Mouse (Mus musculus): ENCODE results near the gene 4921524J17Rik. TPM values are rescaled to one million over a fixed set of nuclear protein-coding genes. Genes with fewer than 3 reads are reported as not detected.

Gene 4921524J17Rik
- polyA plus RNA-seq, 1 experiment from 2014 or later: 21.4 TPM

DNA sequence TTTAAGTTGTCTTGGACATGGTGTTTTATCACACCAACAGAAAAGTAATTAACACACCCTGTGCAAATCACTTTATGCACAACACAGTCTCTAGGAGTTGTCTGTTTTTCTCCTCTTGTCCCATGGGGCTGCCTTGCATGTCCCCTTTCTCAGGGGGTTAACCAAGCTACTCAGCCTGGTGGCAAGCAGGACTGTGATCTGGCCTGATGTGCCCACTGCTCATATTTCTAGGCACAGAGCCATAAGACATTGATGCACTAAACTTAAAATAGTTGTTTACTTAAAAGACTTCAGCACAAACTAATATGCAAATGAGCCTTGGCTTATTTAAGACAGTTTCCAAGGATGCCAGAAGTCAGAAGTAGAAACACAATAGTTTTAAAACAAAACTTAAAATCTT lies 31.7 kb upstream of the 4921524J17Rik start:
- Histone ChIP-seq H3K4me1 (replicated peaks) (peaks cover 6% of the 10 kb centered on the region; the same call in 1 of the 2 replicates), H3K27ac (no peak overlapping the region), H3K36me3 (no peaks in the 10 kb centered on the region), H3K9ac (no peak overlapping the region), H3K4me2 (no peak overlapping the region), H3K9me3 (replicated peaks) (no peaks in the 10 kb centered on the region), H3K4me3 (replicated peaks) (no peak overlapping the region), H3K27me3 (no peaks in the 10 kb centered on the region)
- DNase-seq (no peak), ATAC-seq (ENCODE audit: low read depth) (no peak)

DNA sequence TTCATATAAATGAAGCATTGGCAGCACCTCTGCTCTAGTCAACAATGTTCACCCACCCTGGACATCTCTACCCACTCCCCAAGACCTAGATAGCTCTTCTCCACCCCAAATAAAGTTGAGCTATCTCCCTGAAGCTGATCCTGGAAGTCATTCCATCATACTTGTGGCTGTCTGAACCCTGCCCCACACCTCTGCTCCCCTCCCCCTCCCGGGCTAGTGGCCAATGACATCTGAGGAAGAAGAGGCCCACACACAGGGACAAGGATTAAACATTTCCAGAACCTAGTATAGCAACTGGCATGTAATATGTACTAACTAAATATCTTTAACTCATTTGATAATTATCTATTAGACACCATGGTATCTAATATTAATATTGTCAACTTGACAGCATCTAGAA lies 29.8 kb upstream of the 4921524J17Rik start:
- H3K27me3 ChIP-seq: no peaks in the 10 kb centered on the region
- no peak for ATAC-seq (ENCODE audit: low read depth)
- no peaks in the 10 kb centered on the region for H3K9me3 ChIP-seq (replicated peaks)
- no peak for DNase-seq
- no peak overlapping the region for H3K9ac ChIP-seq
- H3K27ac ChIP-seq: no peak overlapping the region
- peaks cover 6% of the 10 kb centered on the region for H3K4me1 ChIP-seq (replicated peaks)
- H3K36me3 ChIP-seq: no peaks in the 10 kb centered on the region
- H3K4me3 ChIP-seq (replicated peaks): no peak overlapping the region
- 57% methylated on average over 1 of the region's 1 CpGs for WGBS (ENCODE audit: insufficient replicate concordance)
- no peak overlapping the region for H3K4me2 ChIP-seq

DNA sequence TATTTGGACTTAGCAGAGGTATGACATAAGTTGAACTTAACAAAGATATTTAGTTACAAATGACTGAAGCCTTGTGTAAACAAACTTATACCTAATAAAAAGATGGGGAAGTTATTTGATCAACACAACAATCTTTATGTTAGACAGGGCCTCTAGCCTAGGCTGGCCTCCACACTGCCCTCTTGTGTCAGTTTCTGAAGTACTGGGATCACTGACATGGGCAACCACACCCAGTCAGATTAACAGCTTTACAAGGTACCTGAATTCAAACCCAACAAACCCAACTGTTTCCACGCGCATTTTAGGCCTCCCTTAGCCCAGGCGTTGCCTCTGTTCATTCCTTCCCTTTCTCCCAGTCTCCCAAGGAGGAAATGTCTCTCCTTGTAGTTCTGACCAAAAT lies 28.7 kb upstream of the 4921524J17Rik start:
- ATAC-seq (ENCODE audit: low read depth) (no peak), DNase-seq (peak; percentile 15)
- H3K9me3 ChIP-seq (replicated peaks): no peaks in the 10 kb centered on the region
- no peak overlapping the region for H3K4me3 ChIP-seq (replicated peaks)
- no peak overlapping the region for H3K27ac ChIP-seq
- no peaks in the 10 kb centered on the region for H3K27me3 ChIP-seq
- H3K4me2 ChIP-seq: no peak overlapping the region
- H3K4me1 ChIP-seq (replicated peaks): peaks cover 6% of the 10 kb centered on the region
- 64% methylated on average over 3 of the region's 3 CpGs for WGBS (ENCODE audit: insufficient replicate concordance)
- H3K9ac ChIP-seq: no peak overlapping the region
- no peaks in the 10 kb centered on the region for H3K36me3 ChIP-seq

DNA sequence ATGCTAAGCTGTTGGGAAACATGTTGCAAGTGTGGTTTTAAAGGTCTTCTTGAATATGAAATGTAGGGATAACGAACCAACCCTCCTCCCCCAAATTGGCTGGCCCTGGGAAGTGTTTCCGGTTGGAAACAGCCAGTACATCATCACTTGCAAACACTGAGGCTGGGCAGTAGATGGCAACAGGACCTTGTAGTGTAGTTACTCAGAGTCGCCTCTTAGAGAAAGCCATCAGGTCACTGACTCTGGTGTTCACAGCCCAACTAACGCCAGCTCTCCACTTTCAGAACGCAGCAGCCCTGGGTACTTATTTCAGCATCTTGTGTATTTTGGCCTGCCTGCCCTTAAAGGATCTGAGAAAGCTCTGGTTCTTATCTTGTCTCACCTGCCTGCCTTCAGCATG lies 28.2 kb upstream of the 4921524J17Rik start:
- H3K4me2 ChIP-seq: no peak overlapping the region
- H3K36me3 ChIP-seq: no peaks in the 10 kb centered on the region
- H3K4me1 ChIP-seq (replicated peaks): peaks cover 6% of the 10 kb centered on the region
- DNase-seq (no peak), ATAC-seq (ENCODE audit: low read depth) (no peak)
- H3K9ac ChIP-seq: no peak overlapping the region
- no peak overlapping the region for H3K27ac ChIP-seq
- H3K27me3 ChIP-seq: no peaks in the 10 kb centered on the region
- WGBS (ENCODE audit: insufficient replicate concordance): 42% methylated on average over 5 of the region's 5 CpGs
- H3K4me3 ChIP-seq (replicated peaks): no peak overlapping the region
- no peaks in the 10 kb centered on the region for H3K9me3 ChIP-seq (replicated peaks)

DNA sequence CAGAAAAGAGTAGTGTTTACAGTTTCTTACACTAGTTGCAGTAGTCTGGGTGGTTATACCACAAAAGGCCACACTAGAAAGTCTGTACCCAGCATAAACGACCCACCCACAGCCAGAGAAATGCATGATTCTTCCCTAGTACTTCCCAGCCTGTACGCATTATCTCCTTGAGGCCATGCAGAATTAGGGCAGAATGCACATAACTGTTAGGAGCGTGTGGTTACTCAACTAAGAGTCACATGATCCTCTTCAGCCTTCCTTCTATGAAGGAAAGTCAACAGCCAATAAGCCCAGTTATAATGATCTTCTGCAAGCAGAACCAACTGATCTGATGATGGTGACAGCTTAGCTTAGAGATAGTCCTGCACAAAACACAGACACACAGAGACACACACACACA lies 26.9 kb upstream of the 4921524J17Rik start:
- H3K4me1 ChIP-seq (replicated peaks): peaks cover 6% of the 10 kb centered on the region
- 23% methylated on average over 3 of the region's 3 CpGs for WGBS (ENCODE audit: insufficient replicate concordance)
- H3K27me3 ChIP-seq: no peaks in the 10 kb centered on the region
- DNase-seq (no peak), ATAC-seq (ENCODE audit: low read depth) (peak; percentile 67)
- no peak overlapping the region for H3K27ac ChIP-seq
- H3K9me3 ChIP-seq (replicated peaks): no peaks in the 10 kb centered on the region
- no peak overlapping the region for H3K4me2 ChIP-seq
- H3K36me3 ChIP-seq: no peaks in the 10 kb centered on the region
- H3K4me3 ChIP-seq (replicated peaks): no peak overlapping the region
- no peak overlapping the region for H3K9ac ChIP-seq

DNA sequence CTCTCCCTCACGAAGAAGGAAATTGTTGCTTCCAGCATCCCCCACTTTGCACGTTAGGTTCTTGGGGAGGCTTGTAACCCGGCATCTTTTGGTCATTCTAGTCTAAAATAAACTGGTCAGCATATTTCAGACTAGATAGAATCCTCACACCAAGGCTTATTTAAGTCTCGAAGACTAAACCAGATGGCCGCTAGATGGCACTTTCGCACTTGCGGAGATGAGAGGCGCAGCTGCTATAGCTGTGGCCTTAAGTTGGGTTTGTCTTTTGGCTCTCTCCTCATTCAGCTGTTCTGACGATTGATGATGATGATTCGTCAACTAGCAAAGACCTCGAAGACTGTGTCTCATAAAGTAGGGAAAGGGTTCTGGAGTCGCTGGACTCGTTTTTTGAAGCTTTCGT lies 23.9 kb upstream of the 4921524J17Rik start:
- H3K27me3 ChIP-seq: no peaks in the 10 kb centered on the region
- ATAC-seq (ENCODE audit: low read depth) (no peak), DNase-seq (peak; percentile 30)
- no peak overlapping the region for H3K4me3 ChIP-seq (replicated peaks)
- 9% methylated on average over 14 of the region's 14 CpGs for WGBS (ENCODE audit: insufficient replicate concordance)
- no peak overlapping the region for H3K9ac ChIP-seq
- H3K27ac ChIP-seq: no peak overlapping the region
- H3K36me3 ChIP-seq: no peaks in the 10 kb centered on the region
- H3K9me3 ChIP-seq (replicated peaks): no peaks in the 10 kb centered on the region
- H3K4me1 ChIP-seq (replicated peaks): peaks cover 10% of the 10 kb centered on the region
- H3K4me2 ChIP-seq: no peak overlapping the region

DNA sequence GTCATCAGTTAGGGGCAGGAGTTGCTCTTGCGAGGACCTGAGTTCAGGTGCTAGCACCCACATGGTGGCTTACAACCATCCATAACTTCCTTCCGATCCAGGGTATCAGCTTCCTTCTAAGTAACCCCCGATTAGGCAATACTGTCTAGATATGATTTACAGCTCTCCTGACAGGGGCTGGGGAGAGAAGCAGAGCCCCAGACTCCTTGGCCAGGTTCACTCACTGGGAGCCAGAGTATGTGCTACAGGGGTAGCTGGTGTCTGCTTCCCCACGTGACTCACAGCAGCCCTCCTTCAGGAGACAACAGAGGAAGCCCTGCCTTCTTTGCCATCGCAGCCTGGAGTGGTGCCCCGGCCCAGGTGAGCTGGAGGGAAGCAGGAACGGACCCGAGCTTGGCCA lies 22.1 kb upstream of the 4921524J17Rik start:
- Histone ChIP-seq H3K36me3 (no peaks in the 10 kb centered on the region), H3K9me3 (replicated peaks) (no peaks in the 10 kb centered on the region), H3K4me1 (replicated peaks) (peaks cover 6% of the 10 kb centered on the region), H3K27me3 (no peaks in the 10 kb centered on the region), H3K4me3 (replicated peaks) (no peak overlapping the region), H3K4me2 (no peak overlapping the region), H3K27ac (no peak overlapping the region), H3K9ac (no peak overlapping the region)
- DNase-seq (no peak), ATAC-seq (ENCODE audit: low read depth) (no peak)
- WGBS (ENCODE audit: insufficient replicate concordance): 56% methylated on average over 8 of the region's 8 CpGs

DNA sequence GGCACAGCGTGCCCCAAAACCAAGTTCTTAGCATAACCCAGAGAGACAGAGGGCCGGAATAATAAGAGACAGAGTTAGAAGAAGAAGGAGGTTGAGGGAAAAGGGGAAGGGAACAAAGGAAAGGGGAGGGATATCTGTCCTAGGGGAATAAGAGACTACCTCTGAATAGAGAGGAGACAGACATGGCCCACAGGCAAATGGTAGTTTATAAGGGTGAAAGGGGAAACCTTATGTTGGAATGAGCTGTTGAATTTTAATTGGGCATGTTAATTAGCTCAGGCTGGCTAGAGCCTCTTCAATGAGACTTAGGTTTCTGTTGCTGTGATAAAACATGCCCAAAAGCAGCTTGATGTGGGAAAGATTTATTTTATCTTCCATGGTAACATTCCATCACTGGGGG lies 20.6 kb upstream of the 4921524J17Rik start:
- 87% methylated on average over 2 of the region's 2 CpGs for WGBS (ENCODE audit: insufficient replicate concordance)
- no peak overlapping the region for H3K4me2 ChIP-seq
- no peak overlapping the region for H3K4me3 ChIP-seq (replicated peaks)
- peaks cover 6% of the 10 kb centered on the region for H3K4me1 ChIP-seq (replicated peaks)
- no peaks in the 10 kb centered on the region for H3K9me3 ChIP-seq (replicated peaks)
- no peak overlapping the region for H3K9ac ChIP-seq
- H3K36me3 ChIP-seq: no peaks in the 10 kb centered on the region
- no peaks in the 10 kb centered on the region for H3K27me3 ChIP-seq
- no peak for ATAC-seq (ENCODE audit: low read depth)
- no peak for DNase-seq
- H3K27ac ChIP-seq: no peak overlapping the region

DNA sequence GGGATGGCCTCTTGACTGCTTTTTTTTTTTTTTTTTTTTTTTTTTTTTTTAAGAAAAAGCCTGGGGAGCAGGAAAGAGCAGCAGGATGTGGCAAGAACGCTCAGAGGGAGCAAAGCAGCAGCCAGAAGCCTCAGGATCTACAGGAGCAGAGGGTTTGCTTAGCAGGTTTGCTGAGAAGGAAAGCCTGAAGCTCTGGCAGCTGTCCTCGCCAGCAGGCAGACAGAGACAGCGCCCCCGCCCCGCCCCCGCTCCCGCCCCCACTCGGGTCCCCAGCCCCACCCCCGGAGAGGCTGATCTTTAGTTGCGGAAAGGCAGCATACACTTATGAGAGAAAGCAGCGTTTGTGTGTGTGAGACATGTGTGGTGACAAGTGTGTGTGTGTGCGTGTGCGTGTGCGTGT lies 19.7 kb upstream of the 4921524J17Rik start:
- Histone ChIP-seq H3K4me3 (replicated peaks) (no peak overlapping the region), H3K36me3 (no peaks in the 10 kb centered on the region), H3K4me2 (peak overlapping the region; percentile 29; the same call in 1 of the 2 replicates), H3K27me3 (no peaks in the 10 kb centered on the region), H3K27ac (no peak overlapping the region), H3K9ac (no peak overlapping the region), H3K9me3 (replicated peaks) (no peaks in the 10 kb centered on the region), H3K4me1 (replicated peaks) (peaks cover 6% of the 10 kb centered on the region)
- 19% methylated on average over 14 of the region's 14 CpGs for WGBS (ENCODE audit: insufficient replicate concordance)
- ATAC-seq (ENCODE audit: low read depth) (no peak), DNase-seq (no peak)

DNA sequence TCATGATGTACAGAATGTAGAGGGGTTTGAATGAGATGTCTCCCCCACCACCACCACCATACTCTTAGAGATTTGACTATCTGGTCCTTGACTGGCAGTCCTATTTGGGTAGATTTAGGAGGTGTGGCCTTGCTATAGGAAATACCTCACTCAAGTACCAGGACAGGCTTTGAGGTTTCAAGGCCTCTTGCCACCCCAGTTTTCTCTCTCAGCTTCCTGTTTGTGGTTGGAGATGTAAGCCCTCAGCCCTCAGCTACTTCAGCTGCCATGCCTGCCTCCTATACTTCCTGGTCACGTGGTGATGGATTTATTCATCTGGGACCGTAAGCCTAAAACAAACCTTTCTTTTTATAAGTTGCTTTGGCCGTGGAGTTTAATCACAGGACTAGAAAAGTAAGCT lies 17.7 kb upstream of the 4921524J17Rik start:
- Histone ChIP-seq H3K9ac (no peak overlapping the region), H3K4me3 (replicated peaks) (no peak overlapping the region), H3K27ac (no peak overlapping the region), H3K4me2 (no peak overlapping the region), H3K9me3 (replicated peaks) (no peaks in the 10 kb centered on the region), H3K27me3 (no peaks in the 10 kb centered on the region), H3K4me1 (replicated peaks) (peaks cover 6% of the 10 kb centered on the region), H3K36me3 (no peaks in the 10 kb centered on the region)
- WGBS (ENCODE audit: insufficient replicate concordance): 59% methylated on average over 3 of the region's 3 CpGs
- ATAC-seq (ENCODE audit: low read depth) (no peak), DNase-seq (no peak)

DNA sequence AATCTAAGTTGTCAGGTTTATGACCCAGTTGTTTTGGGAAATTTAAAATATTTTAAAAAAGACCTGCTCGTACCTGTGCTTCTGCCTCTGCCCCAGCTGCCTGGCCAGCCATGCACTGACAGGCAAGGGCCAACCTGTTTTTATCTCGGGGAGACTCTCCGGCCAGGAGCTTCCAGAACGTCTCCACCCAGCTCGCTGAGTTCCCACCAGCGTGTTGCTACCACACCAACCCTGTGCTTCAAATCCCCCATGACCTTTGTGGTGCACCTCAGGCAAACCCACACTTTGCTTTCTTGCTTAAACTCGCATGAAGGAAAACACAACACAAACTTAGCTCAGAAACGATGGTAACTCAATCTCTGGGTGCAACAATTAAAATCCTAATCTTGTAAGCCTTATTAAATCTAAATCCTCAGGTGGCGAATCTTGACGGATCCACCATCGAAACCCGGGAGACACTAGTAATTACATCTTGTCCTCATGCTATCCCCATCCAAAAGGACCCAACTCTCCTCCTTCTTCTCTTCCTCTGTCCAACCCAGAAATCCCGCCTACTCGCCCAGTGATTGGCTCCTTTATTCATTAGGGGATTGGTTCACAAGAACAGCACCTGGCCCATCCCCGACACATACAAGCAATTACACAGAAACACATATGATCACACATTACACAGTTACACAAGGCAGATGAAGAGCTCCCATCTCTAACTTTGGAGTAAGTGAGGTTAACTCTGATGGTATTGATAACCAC lies 13.5 kb upstream of the 4921524J17Rik start:
- Histone ChIP-seq H3K9me3 (replicated peaks) (no peaks in the 10 kb centered on the region), H3K9ac (no peak overlapping the region), H3K4me1 (replicated peaks) (no peaks in the 10 kb centered on the region), H3K27ac (no peak overlapping the region), H3K4me3 (replicated peaks) (no peak overlapping the region), H3K36me3 (no peaks in the 10 kb centered on the region), H3K4me2 (no peak overlapping the region), H3K27me3 (no peaks in the 10 kb centered on the region)
- 68% methylated on average over 15 of the region's 15 CpGs for WGBS (ENCODE audit: insufficient replicate concordance)
- DNase-seq: no peak
- no peak for ATAC-seq (ENCODE audit: low read depth)

DNA sequence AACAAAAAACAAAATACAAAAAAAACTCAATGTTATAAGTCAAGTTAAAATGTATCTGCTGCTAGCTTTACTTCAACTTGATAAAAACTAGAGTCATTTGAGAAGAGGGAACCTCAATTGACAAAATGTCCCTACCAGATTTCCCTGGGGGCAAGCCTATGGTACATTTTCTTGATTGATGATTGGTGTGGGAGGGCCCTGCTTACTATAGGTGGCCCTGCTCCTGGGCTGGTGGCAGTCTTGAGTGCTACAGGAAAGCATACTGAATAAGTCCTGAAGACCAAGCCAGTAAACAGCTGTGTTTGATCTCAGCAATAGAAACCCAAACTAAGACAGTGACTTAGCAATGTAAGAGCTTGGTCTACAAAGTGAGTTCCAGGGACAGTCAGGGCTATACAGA lies 11.5 kb upstream of the 4921524J17Rik start:
- no peaks in the 10 kb centered on the region for H3K36me3 ChIP-seq
- no peak overlapping the region for H3K4me3 ChIP-seq (replicated peaks)
- no peaks in the 10 kb centered on the region for H3K4me1 ChIP-seq (replicated peaks)
- no peak for ATAC-seq (ENCODE audit: low read depth)
- H3K27ac ChIP-seq: no peak overlapping the region
- no peaks in the 10 kb centered on the region for H3K27me3 ChIP-seq
- no peak overlapping the region for H3K9ac ChIP-seq
- no peak overlapping the region for H3K4me2 ChIP-seq
- no peaks in the 10 kb centered on the region for H3K9me3 ChIP-seq (replicated peaks)
- DNase-seq: no peak

Data from liver, embryonic 13.5 days (tissue).